Mouse (Mus musculus) A20 (cell line): ENCODE data around the gene Ccdc191.

ENCODE experiments used
- DNase-seq: peaks from one replicate; pipeline ENCODE4 v3.0.0-alpha.2; 2011; ENCODE audit warnings: low read depth, low spot score

The Ccdc191 gene

GRCm38 (mm10) chr16:43889208-43890004 lies at the start of gene Ccdc191:
Gene Ccdc191, plus strand, starts transcription at chr16:43889800.
- DNase-seq, result peak; percentile 100

DNA sequence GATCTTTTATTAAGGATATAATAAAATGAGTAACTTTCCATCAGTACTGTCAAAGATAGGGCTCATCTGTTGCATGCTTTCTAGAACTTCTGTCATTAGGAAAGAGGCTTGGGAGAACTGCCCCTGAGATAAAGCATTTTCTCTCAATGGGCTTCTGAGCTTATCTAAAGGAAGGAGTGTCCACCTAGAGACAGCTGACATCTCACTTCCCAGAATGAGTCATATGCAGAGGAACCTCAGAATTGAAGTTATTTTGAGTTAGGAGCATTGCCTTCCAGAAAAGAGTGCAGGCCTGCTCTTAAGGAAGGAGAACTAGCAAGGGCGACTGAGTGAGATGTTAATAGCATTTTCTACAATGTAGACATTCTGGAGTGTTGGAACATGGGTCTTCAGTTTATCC lies 48.4 kb upstream of the Ccdc191 start:
- DNase-seq, result no peak

GRCm38 (mm10) chr16:43849839-43850238 lies 39.8 kb upstream of the Ccdc191 start:
- no peak for DNase-seq

- no peak for DNase-seq
Observed at GRCm38 (mm10) chr16:43858941-43859476, 30.6 kb upstream of the Ccdc191 start.

DNA sequence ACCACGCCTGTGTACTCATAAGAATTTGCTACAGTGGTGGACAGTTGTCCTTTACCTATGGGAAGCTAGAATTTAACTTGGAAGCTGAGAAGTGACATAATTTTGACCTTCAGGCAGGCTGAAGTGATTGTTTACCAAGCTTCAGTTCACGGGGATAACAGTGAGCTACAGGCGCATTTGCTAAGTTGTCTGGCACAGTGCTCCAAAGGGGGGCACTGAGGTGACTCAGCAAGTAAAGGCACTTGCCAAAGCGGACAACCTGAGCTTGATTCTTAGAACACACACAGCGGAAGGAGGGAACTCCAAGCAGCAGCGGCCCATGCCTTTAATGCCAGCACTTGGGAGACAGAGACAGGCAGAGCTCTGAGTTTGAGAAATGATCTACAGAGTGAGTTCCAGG lies 29.0 kb upstream of the Ccdc191 start:
- DNase-seq, result no peak

DNA sequence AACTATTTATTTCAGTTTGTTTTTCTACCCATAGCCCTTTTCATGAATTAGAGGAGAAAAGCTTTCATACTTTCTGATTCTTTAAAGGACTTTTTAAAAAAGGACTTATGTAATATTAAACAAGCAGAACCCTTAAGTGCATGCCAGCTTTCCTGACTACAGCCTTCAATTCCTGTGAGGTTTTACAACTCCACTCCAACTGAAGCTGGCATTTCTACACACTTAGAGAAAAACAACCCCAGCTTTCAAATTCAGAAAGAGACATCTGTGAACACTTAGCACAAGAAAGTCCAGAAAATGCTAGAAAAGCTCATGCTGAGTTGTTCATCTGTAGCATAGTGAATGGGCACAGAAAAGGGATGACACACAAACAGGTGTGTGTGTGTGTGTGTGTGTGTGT lies 19.8 kb upstream of the Ccdc191 start:
- DNase-seq, result no peak

GRCm38 (mm10) chr16:43871419-43871818 lies 18.2 kb upstream of the Ccdc191 start:
- no peak for DNase-seq

GRCm38 (mm10) chr16:43879769-43880168 lies 9.8 kb upstream of the Ccdc191 start:
- DNase-seq, result no peak

GRCm38 (mm10) chr16:43881636-43882035 lies 8.0 kb upstream of the Ccdc191 start:
- peak; percentile 54 for DNase-seq

DNA sequence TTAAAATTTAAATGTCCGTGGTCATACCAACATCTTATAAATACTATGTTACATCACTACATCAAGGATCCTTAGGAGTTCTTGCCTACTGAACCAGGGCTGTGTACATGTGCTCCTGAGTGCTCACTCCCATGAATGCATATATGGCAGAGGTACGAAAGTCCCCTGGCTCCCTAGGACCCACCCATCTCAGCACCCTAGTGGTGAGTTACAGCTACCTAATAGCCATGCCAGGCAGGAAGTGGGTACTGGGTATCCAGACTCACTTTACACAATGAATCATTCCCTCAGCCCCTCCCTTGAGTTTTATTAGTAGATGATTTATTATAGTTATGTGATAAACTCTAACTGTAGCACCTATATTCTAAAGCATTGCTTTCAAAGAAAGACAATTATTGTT lies 7.3 kb upstream of the Ccdc191 start:
- peak; percentile 16 for DNase-seq

- no peak for DNase-seq
Observed at GRCm38 (mm10) chr16:43890005-43890336, 371 bp downstream of the Ccdc191 start.

GRCm38 (mm10) chr16:43890747-43891336 lies 1.2 kb downstream of the Ccdc191 start:
- DNase-seq, result peak; percentile 21

DNA sequence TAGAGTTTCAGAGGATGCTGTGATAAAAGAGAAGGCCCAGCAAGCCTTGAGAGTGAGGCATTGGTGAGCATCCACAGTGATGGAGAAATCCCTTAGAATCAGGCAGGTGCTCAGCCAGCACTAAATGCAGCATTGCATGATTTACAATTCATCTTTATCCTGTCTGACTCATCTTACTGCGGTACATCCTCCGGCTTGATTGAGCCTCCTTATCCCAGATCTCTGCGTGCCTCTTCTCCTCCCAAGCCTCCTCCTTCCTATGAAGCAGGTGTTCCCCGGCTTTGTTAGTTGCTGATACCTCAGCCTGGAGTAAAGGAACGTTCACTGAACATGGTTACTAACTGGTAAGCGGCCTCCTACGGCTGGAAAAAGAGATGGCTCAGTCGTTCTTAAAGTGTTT lies 4.9 kb downstream of the Ccdc191 start:
- no peak for DNase-seq

DNA sequence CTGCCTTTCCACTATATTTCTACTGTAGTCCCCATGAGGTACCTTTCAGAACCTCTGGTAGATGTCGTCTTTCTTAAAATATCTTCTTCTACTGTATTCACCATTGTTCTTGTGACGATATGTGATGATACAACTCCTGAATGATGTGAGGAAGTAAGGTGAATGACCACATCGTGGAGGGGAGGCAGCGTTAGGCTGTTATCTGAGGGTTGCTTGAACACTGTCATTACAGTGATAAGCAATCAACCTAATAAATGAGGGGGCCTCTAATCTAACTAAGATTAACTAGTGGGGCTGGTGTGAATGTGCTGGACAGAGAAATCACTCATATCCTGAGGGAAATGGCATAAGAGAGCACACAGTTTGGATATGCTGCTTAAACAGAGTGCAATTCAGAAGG lies 10.5 kb downstream of the Ccdc191 start:
- DNase-seq, result no peak

- no peak for DNase-seq
Observed at GRCm38 (mm10) chr16:43900571-43900970, 11.0 kb downstream of the Ccdc191 start.

DNA sequence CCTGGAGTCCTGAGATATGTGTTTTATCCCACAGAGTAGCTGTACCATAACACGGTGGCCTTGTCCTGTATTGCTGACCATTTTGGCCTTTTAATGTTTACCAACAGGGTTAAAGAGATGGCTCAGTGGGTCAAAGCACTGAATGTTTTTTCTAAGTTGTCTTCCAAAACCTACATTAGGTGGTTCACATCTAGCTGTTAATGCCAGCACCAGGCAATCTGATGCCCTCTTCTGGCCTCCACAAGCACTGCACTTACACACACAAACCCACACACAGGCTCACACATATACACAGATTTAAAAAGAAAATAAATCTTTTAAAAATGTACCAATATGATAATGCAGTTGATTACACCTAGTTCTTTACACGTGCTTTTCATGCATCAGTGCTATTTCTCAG lies 19.3 kb downstream of the Ccdc191 start:
- peak; percentile 49 for DNase-seq

DNA sequence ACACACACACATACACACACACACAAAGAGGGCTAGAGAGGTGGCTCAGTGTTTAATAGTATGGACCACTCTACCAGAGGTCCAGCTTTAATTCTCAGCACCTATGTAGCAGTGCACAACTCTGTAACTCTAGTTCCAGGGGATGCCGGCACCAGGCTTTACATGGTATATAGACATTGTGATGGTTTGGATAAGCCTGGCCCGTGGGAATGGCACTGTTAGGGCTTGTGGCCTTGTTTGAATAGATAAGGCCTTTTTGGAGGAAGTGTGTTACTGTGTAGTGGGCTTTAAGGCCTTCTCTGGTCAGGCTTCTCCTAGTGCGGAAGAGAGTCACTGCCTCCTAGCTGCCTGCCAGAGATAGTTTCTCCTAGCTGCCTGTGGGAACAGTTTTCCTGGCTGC lies 29.3 kb downstream of the Ccdc191 start:
- DNase-seq, result no peak

DNA sequence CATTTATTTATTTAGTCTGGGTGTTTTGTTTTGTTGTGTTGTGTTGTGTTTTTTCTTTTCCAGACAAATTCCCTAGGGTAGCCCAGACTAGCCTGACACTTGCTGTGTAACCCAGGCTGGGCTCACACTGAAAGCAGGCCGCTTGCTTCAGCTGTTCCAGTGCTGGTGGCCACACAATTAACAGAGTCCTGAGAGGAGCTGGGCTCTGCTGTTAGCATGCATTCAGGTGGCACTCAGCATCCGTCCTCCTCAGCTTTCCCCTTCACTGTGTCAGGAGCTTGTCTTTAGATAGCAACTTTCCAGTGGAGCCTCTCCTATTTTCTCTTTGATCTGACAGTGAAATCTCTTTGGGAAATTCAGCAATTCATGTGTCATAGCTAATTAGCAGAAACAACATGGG lies 32.4 kb downstream of the Ccdc191 start:
- no peak for DNase-seq

GRCm38 (mm10) chr16:43922630-43923029 lies 33.0 kb downstream of the Ccdc191 start:
- DNase-seq, result no peak

DNA sequence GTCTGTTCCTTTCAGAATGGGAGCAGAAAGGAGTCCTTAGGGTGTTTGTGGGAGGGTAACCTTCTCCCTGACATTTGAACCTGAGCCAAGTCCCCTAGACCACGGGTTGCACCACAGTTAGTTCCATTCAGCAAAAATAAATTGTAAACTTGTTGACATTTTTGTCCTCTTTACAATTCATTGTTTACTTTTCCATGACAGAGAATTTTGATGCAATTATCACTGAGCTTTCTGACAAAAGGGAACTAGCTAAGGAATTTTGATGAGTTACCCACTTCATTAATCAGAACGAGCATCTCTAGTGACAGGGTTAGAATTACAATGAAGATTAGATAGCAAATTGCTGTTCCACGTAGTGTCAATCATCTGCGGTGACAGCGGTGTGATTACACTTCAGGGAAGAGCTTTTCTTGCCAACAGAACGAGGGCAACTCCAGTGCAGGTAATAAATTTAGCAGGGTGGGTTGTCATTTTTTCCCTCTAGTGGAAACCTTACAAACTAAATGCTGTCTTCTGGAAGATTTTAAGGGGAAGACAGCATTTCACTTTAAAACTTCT lies 35.5 kb downstream of the Ccdc191 start:
- no peak for DNase-seq

DNA sequence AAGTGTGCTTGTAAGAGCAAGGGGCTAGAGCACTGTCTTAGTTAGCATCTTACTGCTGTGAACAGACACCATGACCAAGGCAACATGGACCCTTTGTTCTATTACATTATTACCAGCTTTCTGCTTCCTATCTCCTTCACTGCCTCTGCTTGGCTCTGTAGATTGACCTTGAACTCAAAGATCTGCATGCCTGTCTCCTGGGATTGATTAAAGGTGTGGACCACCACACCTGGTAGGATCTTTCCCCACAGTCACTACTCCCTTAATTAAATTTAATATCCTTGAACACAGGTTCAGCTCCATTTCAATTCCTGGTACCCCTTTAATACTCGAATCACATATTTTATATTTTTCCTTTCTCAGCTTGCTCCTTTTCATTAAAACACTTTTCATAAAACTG lies 36.2 kb downstream of the Ccdc191 start:
- DNase-seq, result no peak

GRCm38 (mm10) chr16:43926341-43926859 lies 36.8 kb downstream of the Ccdc191 start, which contains the start of gene Qtrt2:
Gene Qtrt2, minus strand, starts transcription at chr16:43926809.
- no peak for DNase-seq

DNA sequence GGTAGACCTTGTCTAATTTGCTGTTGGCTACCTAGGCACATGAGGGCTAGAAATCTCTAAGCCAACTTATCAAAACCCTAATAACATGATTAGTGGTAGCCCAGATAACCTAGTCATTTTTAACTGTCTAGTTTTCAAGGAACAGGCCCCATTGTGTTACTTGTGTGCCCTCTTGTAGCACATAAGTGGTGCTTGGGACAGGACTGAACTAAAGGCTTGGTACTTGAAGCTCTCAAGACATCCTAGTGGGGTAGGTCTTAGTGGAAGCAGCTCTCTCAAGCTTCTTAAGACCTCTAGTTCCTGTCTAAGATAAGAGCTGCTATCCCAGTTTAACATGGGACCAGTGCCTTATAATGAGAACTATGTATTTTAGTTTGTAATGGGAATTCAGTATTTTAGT lies 41.0 kb downstream of the Ccdc191 start:
- no peak for DNase-seq
